Mouse (Mus musculus) ES-Bruce4 (cell line): ENCODE measurements around the gene Lrg1.

Source experiments
- CTCF ChIP-seq: IDR thresholded peaks from one replicate; pipeline ENCODE4 v1.8.1; 2011; ENCODE audit warnings: low read depth, low read length
- EP300 ChIP-seq: IDR thresholded peaks from 2 replicates; pipeline ENCODE4 v1.6.1; 2011; ENCODE audit warnings: low read depth, low read length; ENCODE audit not compliant: insufficient read depth
- POLR2A ChIP-seq: IDR thresholded peaks from one replicate; pipeline ENCODE4 v1.8.1; 2011; ENCODE audit warnings: low read length; ENCODE audit not compliant: insufficient read depth

- no peak for TF ChIP-seq POLR2A
- no peak for TF ChIP-seq EP300
- TF ChIP-seq CTCF = no peak
Observed at GRCm38 (mm10) chr17:56139858-56140595, 18.2 kb upstream of the Lrg1 start, which contains the start of gene Sema6b.
